Mouse (Mus musculus) intestine, embryonic 16.5 days (tissue): Measurements from ENCODE around the gene Gm16253. TPM values are rescaled to one million over a fixed set of nuclear protein-coding genes. Genes with fewer than 3 reads are reported as not detected.

Experiments
- ATAC-seq: fragments of 200-750 bp; cut with Nextera tagmentation; 2 replicates; pipeline ENCODE4 v1.8.0; 2017; ENCODE audit warnings: moderate TSS enrichment, moderate library complexity
- H3K27ac ChIP-seq: fragments of 300-500 bp; sonication (generic); 2 replicates; pipeline ENCODE4 v1.5.1; 2014; ENCODE audit warnings: mild to moderate bottlenecking, low read length
- H3K27me3 ChIP-seq: fragments of 300-500 bp; sonication (generic); replicated peaks from 2 replicates; pipeline ENCODE4 v1.6.1; 2014; ENCODE audit warnings: low read length, control low read depth, mixed read lengths; ENCODE audit not compliant: control insufficient read depth, insufficient read depth
- H3K36me3 ChIP-seq: fragments of 300-500 bp; sonication (generic); 2 replicates; pipeline ENCODE4 v1.6.1; 2014; ENCODE audit warnings: low read length, control low read depth; ENCODE audit not compliant: control insufficient read depth, insufficient read depth
- H3K4me1 ChIP-seq: fragments of 300-500 bp; sonication (generic); 2 replicates; pipeline ENCODE4 v1.6.1; 2014; ENCODE audit warnings: low read length, control low read depth, mixed read lengths; ENCODE audit not compliant: control insufficient read depth, insufficient read depth
- H3K4me2 ChIP-seq: fragments of 300-500 bp; sonication (generic); 2 replicates; pipeline ENCODE4 v1.6.1; 2014; ENCODE audit warnings: low read depth, low read length, control low read depth
- H3K4me3 ChIP-seq: fragments of 300-500 bp; sonication (generic); 2 replicates; pipeline ENCODE4 v1.5.1; 2014; ENCODE audit warnings: mild to moderate bottlenecking, low read length
- H3K9ac ChIP-seq: fragments of 300-500 bp; sonication (generic); 2 replicates; pipeline ENCODE4 v1.6.1; 2014; ENCODE audit warnings: low read depth, low read length
- H3K9me3 ChIP-seq: fragments of 300-500 bp; sonication (generic); 2 replicates; pipeline ENCODE4 v1.6.1; 2016; ENCODE audit warnings: low read length, control low read depth; ENCODE audit not compliant: control insufficient read depth
- WGBS: fragments of 180-500 bp; shearing (Covaris S2); extraction: QIAGEN DNeasy Blood & Tissue Kit; methylation state at CpG from one replicate; pipeline ENCODE4 v1.1.7; 2014; 5-methylcytosine and 5-hydroxymethylcytosine counted together
- polyA plus RNA-seq: library from polyadenylated mRNA; unstranded; fragments of >200 nt; fragmentation: Nextera tagmentation; extraction: Ambion mirVana; gene quantifications from 2 replicates; pipeline ENCODE4 v1.2.1, GENCODE M21; 2015

The Gm16253 gene
- polyA plus RNA-seq, 1 experiment from 2014 or later, result 0.97 TPM

- Histone ChIP-seq H3K4me1 (peaks cover 11% of the 10 kb centered on the region), H3K4me2 (peak within 1 kb of the TSS; percentile 83), H3K27ac (peak within 1 kb of the TSS; percentile 72), H3K27me3 (no peaks in the 10 kb centered on the region), H3K36me3 (no peaks in the 10 kb centered on the region), H3K4me3 (peak within 1 kb of the TSS; percentile 76), H3K9me3 (no peaks in the 10 kb centered on the region), H3K9ac (peak within 1 kb of the TSS; percentile 81)
- peak; percentile 96 for ATAC-seq
- WGBS, result under 1% methylated on average over 48 of the region's 48 CpGs
Measured at GRCm38 (mm10) chr3:96629729-96630600, 53.2 kb downstream of the Gm16253 start, which contains the start of gene Rbm8a. TSS of gene Rbm8a (plus strand) at chr3:96629933.

Other genes starting within 250 kb of the Gm16253 start
- gene BC107364, start 124.7 kb upstream of the Gm16253 start, polyA plus RNA-seq, result 0.12 and 0.21 TPM in 2 replicates
- 0.15 and 0.37 TPM in 2 replicates for gene Hfe2, start 51.8 kb upstream of the Gm16253 start, polyA plus RNA-seq
- gene Txnip, start 19.0 kb upstream of the Gm16253 start, polyA plus RNA-seq, result 146 and 152 TPM in 2 replicates
- 23.1 and 24.4 TPM in 2 replicates for gene Polr3gl, start 17.2 kb downstream of the Gm16253 start, polyA plus RNA-seq
- 2.0 and 2.1 TPM in 2 replicates for gene Ankrd34a, start 19.7 kb downstream of the Gm16253 start, polyA plus RNA-seq
- 4.8 TPM in 2 replicates for gene Lix1l, start 24.2 kb downstream of the Gm16253 start, polyA plus RNA-seq
- 100 and 103 TPM in 2 replicates for gene Rbm8a, start 52.9 kb downstream of the Gm16253 start, polyA plus RNA-seq
- 43.7 and 44.4 TPM in 2 replicates for gene Pex11b, start 58.4 kb downstream of the Gm16253 start, polyA plus RNA-seq
- gene Gm42957, start 58.5 kb downstream of the Gm16253 start, polyA plus RNA-seq, result 0.11 TPM in 1 of 2 replicates, not detected in the other
- gene Itga10, start 68.6 kb downstream of the Gm16253 start, polyA plus RNA-seq, result 0.48 and 0.49 TPM in 2 replicates
- 0.28 and 0.39 TPM in 2 replicates for gene Ankrd35, start 93.1 kb downstream of the Gm16253 start, polyA plus RNA-seq
- 35.7 and 36.6 TPM in 2 replicates for gene Pias3, start 119.4 kb downstream of the Gm16253 start, polyA plus RNA-seq
- gene Nudt17, start 131.6 kb downstream of the Gm16253 start, polyA plus RNA-seq, result 5.6 and 6.2 TPM in 2 replicates
- 37.7 and 41.0 TPM in 2 replicates for gene Polr3c, start 150.6 kb downstream of the Gm16253 start, polyA plus RNA-seq
- gene Rnf115, start 150.7 kb downstream of the Gm16253 start, polyA plus RNA-seq, result 43.6 and 47.3 TPM in 2 replicates